ENCODE assay signal across 8 mouse cellular contexts in the genomic region with DNA sequence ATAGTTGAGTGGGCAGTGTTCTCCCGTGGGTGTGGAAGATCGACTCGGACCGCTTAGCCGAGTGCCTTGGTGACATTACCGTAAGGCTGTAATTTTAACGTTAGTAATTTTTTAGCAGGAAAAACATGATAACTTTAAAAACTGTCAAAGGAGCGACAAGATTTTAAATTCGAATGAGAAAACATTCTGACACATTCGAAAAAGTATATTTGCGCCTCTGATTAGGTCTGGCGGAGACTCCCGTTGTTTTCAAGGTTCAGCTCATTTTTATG. TPM values are rescaled to one million over a fixed set of nuclear protein-coding genes. Genes with fewer than 3 reads are reported as not detected.
DNase-seq lines count a peak whose midpoint lies in the region; ATAC-seq and TF ChIP-seq lines count a peak whose summit lies in the region.

No protein-coding gene starts in this region.

- no peaks in the 10 kb centered on the region for H3K9me3 ChIP-seq in heart, embryonic 10.5 days
- H3K9me3 ChIP-seq in forebrain, embryonic 13.5 days (replicated peaks): no peaks in the 10 kb centered on the region
- H3K9me3 ChIP-seq in liver, embryonic 14.5 days (ENCODE audit: control insufficient read depth, low read length): no peaks in the 10 kb centered on the region

- H3K27ac ChIP-seq in heart, embryonic 10.5 days: peak overlapping the region; percentile 97
- peak overlapping the region; percentile 68 for H3K27ac ChIP-seq in forebrain, embryonic 13.5 days
- peak overlapping the region; percentile 80 for H3K27ac ChIP-seq in liver, embryonic 14.5 days

- peaks cover 41% of the 10 kb centered on the region for H3K79me2 ChIP-seq in C2C12 (ENCODE audit: control insufficient read depth, insufficient read depth)

- peaks cover 9% of the 10 kb centered on the region for H3K79me3 ChIP-seq in C2C12 (ENCODE audit: low read depth)

- no peaks in the 10 kb centered on the region for H3K27me3 ChIP-seq in heart, embryonic 10.5 days (ENCODE audit: insufficient read depth, poor library complexity, severe bottlenecking)
- H3K27me3 ChIP-seq in C2C12 (ENCODE audit: control insufficient read depth, insufficient read depth, insufficient read length): no peaks in the 10 kb centered on the region
- no peaks in the 10 kb centered on the region for H3K27me3 ChIP-seq in forebrain, embryonic 13.5 days
- H3K27me3 ChIP-seq in liver, embryonic 14.5 days (ENCODE audit: control insufficient read depth, insufficient read depth, low read length): peaks cover 14% of the 10 kb centered on the region

- H3K9ac ChIP-seq in forebrain, embryonic 13.5 days: peak overlapping the region; percentile 79
- H3K9ac ChIP-seq in liver, embryonic 14.5 days (replicated peaks): peak overlapping the region; percentile 97

- H3K36me3 ChIP-seq in heart, embryonic 10.5 days: peaks cover 12% of the 10 kb centered on the region
- peaks cover 17% of the 10 kb centered on the region for H3K36me3 ChIP-seq in C2C12 (ENCODE audit: control insufficient read depth, insufficient read depth)
- peaks cover 9% of the 10 kb centered on the region for H3K36me3 ChIP-seq in forebrain, embryonic 13.5 days (ENCODE audit: poor library complexity, severe bottlenecking)
- peaks cover 3% of the 10 kb centered on the region; the same call in 1 of the 2 replicates for H3K36me3 ChIP-seq in liver, embryonic 14.5 days (replicated peaks; ENCODE audit: control insufficient read depth, insufficient read depth, low read depth)

- peaks cover 28% of the 10 kb centered on the region for H3K4me1 ChIP-seq in heart, embryonic 10.5 days
- peaks cover 26% of the 10 kb centered on the region for H3K4me1 ChIP-seq in forebrain, embryonic 13.5 days
- H3K4me1 ChIP-seq in liver, embryonic 14.5 days (replicated peaks; ENCODE audit: control insufficient read depth in 2 of 2, insufficient read depth in 2 of 2, low read length in 1 of 2): peaks cover 14 to 19% of the 10 kb centered on the region in 2 experiments

- 4% methylated on average over 13 of the region's 13 CpGs for WGBS in heart, embryonic 10.5 days
- WGBS in forebrain, embryonic 13.5 days: 5% methylated on average over 13 of the region's 13 CpGs
- 3% methylated on average over 13 of the region's 13 CpGs for WGBS in liver, embryonic 14.5 days (ENCODE audit: insufficient replicate concordance)

- TF ChIP-seq CTCF in C2C12 (IDR thresholded peaks at IDR 0.05; ENCODE audit: control insufficient read depth, insufficient read depth, insufficient read length): no peak
- TF ChIP-seq CTCF in liver, embryonic 14.5 days (IDR thresholded peaks at IDR 0.05; ENCODE audit: low read depth): no peak

- H3K4me2 ChIP-seq in forebrain, embryonic 13.5 days: peak overlapping the region; percentile 69
- peak overlapping the region; percentile 85 for H3K4me2 ChIP-seq in liver, embryonic 14.5 days (ENCODE audit: low read depth)

- TF ChIP-seq EP300 in liver, embryonic 14.5 days (IDR thresholded peaks at IDR 0.05; ENCODE audit: low read depth): no peak

- peak overlapping the region; percentile 100 for H3K4me3 ChIP-seq in heart, embryonic 10.5 days
- peak overlapping the region; percentile 76 for H3K4me3 ChIP-seq in C2C12 (ENCODE audit: insufficient read depth, poor library complexity, severe bottlenecking)
- H3K4me3 ChIP-seq in forebrain, embryonic 13.5 days: peak overlapping the region; percentile 98
- H3K4me3 ChIP-seq in liver, embryonic 14.5 days (ENCODE audit: insufficient read depth in 1 of 2, low read depth in 2 of 2, low read length in 2 of 2): peak overlapping the region; percentile 81 to 83

- peak overlapping the region; percentile 83 for H3ac ChIP-seq in C2C12 (ENCODE audit: control insufficient read depth, insufficient read length, low read depth)

- no peak for DNase-seq in heart, embryonic 10.5 days (ENCODE audit: low spot score)
- no peak for DNase-seq in heart, postnatal 4 days
- no peak for DNase-seq in liver, embryonic 14.5 days (ENCODE audit: low read depth in 3 of 3, low spot score in 3 of 3)
- DNase-seq in left cerebral cortex, adult 18-20 months (ENCODE audit: low spot score in 2 of 2): no peak
- DNase-seq in adrenal gland, postnatal 4 days (ENCODE audit: low spot score in 2 of 2): no peak

- no peak for ATAC-seq in forebrain, embryonic 13.5 days
- ATAC-seq in liver, embryonic 14.5 days (ENCODE audit: insufficient read depth): no peak
- ATAC-seq in activated CD4-positive, CD25-positive, alpha-beta regulatory T cell, adult 4 months: no peak

TF ChIP-seq in C2C12, 6 proteins besides CTCF, POLR2A, EP300 and RAD21:
- no peak for TF ChIP-seq CEBPB (IDR thresholded peaks at IDR 0.05; ENCODE audit: low read depth)
- no peak for TF ChIP-seq MAX (IDR thresholded peaks at IDR 0.05)
- no peak for TF ChIP-seq MYOG (IDR thresholded peaks at IDR 0.05; ENCODE audit: control insufficient read depth, extremely low read depth, insufficient read length)
- TF ChIP-seq FOSL1 (IDR thresholded peaks at IDR 0.05; ENCODE audit: insufficient read depth, low read length, poor library complexity, severe bottlenecking): no peak
- TF ChIP-seq USF1 (IDR thresholded peaks at IDR 0.05; ENCODE audit: low read depth): no peak
- TF ChIP-seq MYOD1 (IDR thresholded peaks at IDR 0.05; ENCODE audit: control insufficient read depth, insufficient read length, low read depth): no peak

RNA-seq across cellular contexts. Expression of a gene that starts 0.8 kb away (rescaled TPM):
- 22.9 and 26.2 TPM in 2 replicates for polyA plus RNA-seq in heart, embryonic 10.5 days (2016; fragmentation: Nextera tagmentation; extraction: Ambion mirVana)
- 10 to 100 TPM; 14.8 to 15.3 TPM for total RNA-seq in heart, postnatal 4 days (2021)
- 18.8 TPM for polyA plus RNA-seq in C2C12 (2012; fragmentation: generic; extraction: Trizol)
- 17.6 and 19.4 TPM in 2 replicates for polyA plus RNA-seq in forebrain, embryonic 13.5 days (2015; fragmentation: Nextera tagmentation; extraction: Ambion mirVana)
- 2.8 and 2.9 TPM in 2 replicates for polyA plus RNA-seq in liver, embryonic 14.5 days (2012; rRNA removed)
- polyA plus RNA-seq in liver, embryonic 14.5 days (2014; fragmentation: Nextera tagmentation; extraction: Ambion mirVana): 3.7 and 5.2 TPM in 2 replicates
- 10 to 100 TPM; 17.8 to 19.5 TPM for total RNA-seq in left cerebral cortex, adult 18-20 months (2021)
- total RNA-seq in adrenal gland, postnatal 4 days (2021): 10 to 100 TPM; 24.8 to 28.0 TPM
- 1 to 10 TPM; 2.3 to 3.0 TPM for polyA plus RNA-seq in activated CD4-positive, CD25-positive, alpha-beta regulatory T cell, adult 4 months (2017; shearing (Covaris generic))

RNA-seq across cellular contexts. Expression of a gene that starts 8.1 kb away (rescaled TPM):
- 29.3 and 30.1 TPM in 2 replicates for polyA plus RNA-seq in heart, embryonic 10.5 days (2016; fragmentation: Nextera tagmentation; extraction: Ambion mirVana)
- total RNA-seq in heart, postnatal 4 days (2021): 10 to 100 TPM; 11.7 to 13.4 TPM
- polyA plus RNA-seq in C2C12 (2012; fragmentation: generic; extraction: Trizol): 32.8 TPM
- polyA plus RNA-seq in forebrain, embryonic 13.5 days (2015; fragmentation: Nextera tagmentation; extraction: Ambion mirVana): 39.6 and 40.6 TPM in 2 replicates
- 4.8 and 5.0 TPM in 2 replicates for polyA plus RNA-seq in liver, embryonic 14.5 days (2012; rRNA removed)
- polyA plus RNA-seq in liver, embryonic 14.5 days (2014; fragmentation: Nextera tagmentation; extraction: Ambion mirVana): 4.5 and 5.2 TPM in 2 replicates
- 10 to 100 TPM; 16.9 to 23.7 TPM for total RNA-seq in left cerebral cortex, adult 18-20 months (2021)
- 10 to 100 TPM; 35.6 to 41.8 TPM for total RNA-seq in adrenal gland, postnatal 4 days (2021)
- polyA plus RNA-seq in activated CD4-positive, CD25-positive, alpha-beta regulatory T cell, adult 4 months (2017; shearing (Covaris generic)): 100 to 1,000 TPM in 1 of 2 experiments, 10 to 100 TPM in 1; 89.8 to 107 TPM

RNA-seq across cellular contexts. Expression of a gene that starts 11.7 kb away (rescaled TPM):
- 28.4 and 42.2 TPM in 2 replicates for polyA plus RNA-seq in heart, embryonic 10.5 days (2016; fragmentation: Nextera tagmentation; extraction: Ambion mirVana)
- 10 to 100 TPM; 42.3 to 49.2 TPM for total RNA-seq in heart, postnatal 4 days (2021)
- 36.2 TPM for polyA plus RNA-seq in C2C12 (2012; fragmentation: generic; extraction: Trizol)
- 2.7 and 3.0 TPM in 2 replicates for polyA plus RNA-seq in forebrain, embryonic 13.5 days (2015; fragmentation: Nextera tagmentation; extraction: Ambion mirVana)
- 4.4 and 5.3 TPM in 2 replicates for polyA plus RNA-seq in liver, embryonic 14.5 days (2012; rRNA removed)
- polyA plus RNA-seq in liver, embryonic 14.5 days (2014; fragmentation: Nextera tagmentation; extraction: Ambion mirVana): 2.3 and 2.8 TPM in 2 replicates
- total RNA-seq in left cerebral cortex, adult 18-20 months (2021): 10 to 100 TPM; 20.2 to 20.3 TPM
- total RNA-seq in adrenal gland, postnatal 4 days (2021): 10 to 100 TPM; 18.8 to 19.3 TPM
- 1 to 10 TPM; 2.2 to 4.2 TPM for polyA plus RNA-seq in activated CD4-positive, CD25-positive, alpha-beta regulatory T cell, adult 4 months (2017; shearing (Covaris generic))

RNA-seq across cellular contexts. Expression of a gene that starts 30.6 kb away (rescaled TPM):
- polyA plus RNA-seq in heart, embryonic 10.5 days (2016; fragmentation: Nextera tagmentation; extraction: Ambion mirVana): 16.6 and 21.0 TPM in 2 replicates
- 10 to 100 TPM; 10.5 to 11.1 TPM for total RNA-seq in heart, postnatal 4 days (2021)
- 8.6 TPM for polyA plus RNA-seq in C2C12 (2012; fragmentation: generic; extraction: Trizol)
- 18.5 and 25.2 TPM in 2 replicates for polyA plus RNA-seq in forebrain, embryonic 13.5 days (2015; fragmentation: Nextera tagmentation; extraction: Ambion mirVana)
- polyA plus RNA-seq in liver, embryonic 14.5 days (2012; rRNA removed): 8.2 and 10.7 TPM in 2 replicates
- 6.4 and 8.8 TPM in 2 replicates for polyA plus RNA-seq in liver, embryonic 14.5 days (2014; fragmentation: Nextera tagmentation; extraction: Ambion mirVana)
- 10 to 100 TPM; 12.3 to 12.7 TPM for total RNA-seq in left cerebral cortex, adult 18-20 months (2021)
- total RNA-seq in adrenal gland, postnatal 4 days (2021): 10 to 100 TPM; 16.8 to 17.0 TPM
- 10 to 100 TPM; 14.1 to 22.0 TPM for polyA plus RNA-seq in activated CD4-positive, CD25-positive, alpha-beta regulatory T cell, adult 4 months (2017; shearing (Covaris generic))

RNA-seq across cellular contexts. Expression of a gene that starts 41.5 kb away (rescaled TPM):
- 0.11 and 0.19 TPM in 2 replicates for polyA plus RNA-seq in heart, embryonic 10.5 days (2016; fragmentation: Nextera tagmentation; extraction: Ambion mirVana)
- total RNA-seq in heart, postnatal 4 days (2021): under 1 TPM; 0.10 to 0.11 TPM
- 0.27 TPM for polyA plus RNA-seq in C2C12 (2012; fragmentation: generic; extraction: Trizol)
- 0.53 and 0.83 TPM in 2 replicates for polyA plus RNA-seq in forebrain, embryonic 13.5 days (2015; fragmentation: Nextera tagmentation; extraction: Ambion mirVana)
- 0.03 and 0.06 TPM in 2 replicates for polyA plus RNA-seq in liver, embryonic 14.5 days (2012; rRNA removed)
- not detected in 2 replicates for polyA plus RNA-seq in liver, embryonic 14.5 days (2014; fragmentation: Nextera tagmentation; extraction: Ambion mirVana)
- total RNA-seq in left cerebral cortex, adult 18-20 months (2021): under 1 TPM; 0.49 to 0.68 TPM
- total RNA-seq in adrenal gland, postnatal 4 days (2021): under 1 TPM; 0.25 to 0.37 TPM
- not detected for polyA plus RNA-seq in activated CD4-positive, CD25-positive, alpha-beta regulatory T cell, adult 4 months (2017; shearing (Covaris generic))
